Mouse (Mus musculus) midbrain, embryonic 16.5 days (tissue): ENCODE measurements around the gene Susd4. TPM values are rescaled to one million over a fixed set of nuclear protein-coding genes. Genes with fewer than 3 reads are reported as not detected.

Experiments
- ATAC-seq: fragments of 200-750 bp; cut with Nextera tagmentation; 2 replicates; pipeline ENCODE4 v1.8.0; 2017; ENCODE audit warnings: moderate TSS enrichment
- H3K27ac ChIP-seq: fragments of 300-500 bp; sonication (generic); 2 replicates; pipeline ENCODE4 v1.5.1; 2014; ENCODE audit warnings: mild to moderate bottlenecking, low read length, mixed read lengths
- H3K27me3 ChIP-seq: fragments of 300-500 bp; sonication (generic); 2 replicates; pipeline ENCODE4 v1.6.1; 2014; ENCODE audit warnings: low read depth, low read length, mixed read lengths; ENCODE audit not compliant: control insufficient read depth, insufficient read depth
- H3K36me3 ChIP-seq: fragments of 300-500 bp; sonication (generic); 2 replicates; pipeline ENCODE4 v1.6.1; 2014; ENCODE audit warnings: mild to moderate bottlenecking, low read length, moderate library complexity, mixed read lengths; ENCODE audit not compliant: control insufficient read depth, insufficient read depth
- H3K4me1 ChIP-seq: fragments of 300-500 bp; sonication (generic); 2 replicates; pipeline ENCODE4 v1.6.1; 2014; ENCODE audit warnings: mild to moderate bottlenecking, low read length, mixed read lengths; ENCODE audit not compliant: control insufficient read depth, insufficient read depth
- H3K4me2 ChIP-seq: fragments of 300-500 bp; sonication (generic); 2 replicates; pipeline ENCODE4 v1.6.1; 2014; ENCODE audit warnings: mild to moderate bottlenecking, low read length, mixed read lengths
- H3K4me3 ChIP-seq: fragments of 300-500 bp; sonication (generic); 2 replicates; pipeline ENCODE4 v1.5.1; 2014; ENCODE audit warnings: low read depth, mild to moderate bottlenecking, low read length, moderate library complexity, mixed read lengths
- H3K9ac ChIP-seq: fragments of 300-500 bp; sonication (generic); 2 replicates; pipeline ENCODE4 v1.6.1; 2014; ENCODE audit warnings: low read depth, low read length, mixed read lengths
- H3K9me3 ChIP-seq: fragments of 300-500 bp; sonication (generic); replicated peaks from 2 replicates; pipeline ENCODE4 v1.6.1; 2014; ENCODE audit warnings: mild to moderate bottlenecking, low read length, mixed read lengths; ENCODE audit not compliant: control insufficient read depth, poor library complexity, severe bottlenecking
- WGBS: fragments of 180-500 bp; shearing (Covaris S2); extraction: QIAGEN DNeasy Blood & Tissue Kit; methylation state at CpG from one replicate; pipeline ENCODE4 v1.1.7; 2014; 5-methylcytosine and 5-hydroxymethylcytosine counted together
- polyA plus RNA-seq: library from polyadenylated mRNA; unstranded; fragments of >200 nt; fragmentation: Nextera tagmentation; extraction: Ambion mirVana; gene quantifications from 2 replicates; pipeline ENCODE4 v1.2.1, GENCODE M21; 2015

The Susd4 gene
- polyA plus RNA-seq, 1 experiment from 2014 or later: 89.4 TPM

- WGBS: 19% methylated on average over 14 of the region's 14 CpGs
- no peak overlapping the region for H3K9ac ChIP-seq
- peaks cover 3% of the 10 kb centered on the region; the same call in 1 of the 2 replicates for H3K4me1 ChIP-seq
- H3K36me3 ChIP-seq: no peaks in the 10 kb centered on the region
- no peak overlapping the region for H3K27ac ChIP-seq
- H3K4me3 ChIP-seq: no peak overlapping the region
- H3K9me3 ChIP-seq: no peaks in the 10 kb centered on the region; the same call in 1 of the 2 replicates
- no peaks in the 10 kb centered on the region for H3K27me3 ChIP-seq
- ATAC-seq: peak; percentile 54
- 0 out of 2 replicates have a peak overlapping the region, but pooled peaks have one; percentile 3 for H3K4me2 ChIP-seq
These were observed 144.7 kb downstream of the Susd4 start for GRCm38 (mm10) chr1:182908050-182909036.

- H3K4me2 ChIP-seq: no peak overlapping the region
- H3K4me3 ChIP-seq: no peak overlapping the region
- ATAC-seq: no peak
- H3K4me1 ChIP-seq: peaks cover 3% of the 10 kb centered on the region; the same call in 1 of the 2 replicates
- H3K9ac ChIP-seq: no peak overlapping the region
- H3K36me3 ChIP-seq: no peaks in the 10 kb centered on the region
- H3K27ac ChIP-seq: no peak overlapping the region
- H3K27me3 ChIP-seq: no peaks in the 10 kb centered on the region
- WGBS: 47% methylated on average over 3 of the region's 3 CpGs
- no peaks in the 10 kb centered on the region; the same call in 1 of the 2 replicates for H3K9me3 ChIP-seq
These were observed 145.4 kb downstream of the Susd4 start for GRCm38 (mm10) chr1:182909066-182909465.

- WGBS: 83% methylated on average over 5 of the region's 5 CpGs
- Histone ChIP-seq H3K27ac (no peak overlapping the region), H3K27me3 (no peaks in the 10 kb centered on the region), H3K9me3 (no peaks in the 10 kb centered on the region; the same call in 1 of the 2 replicates), H3K4me3 (no peak overlapping the region), H3K4me1 (peaks cover 3% of the 10 kb centered on the region; the same call in 1 of the 2 replicates), H3K36me3 (no peaks in the 10 kb centered on the region), H3K4me2 (no peak overlapping the region), H3K9ac (no peak overlapping the region)
- ATAC-seq: no peak
These were observed 145.9 kb downstream of the Susd4 start for GRCm38 (mm10) chr1:182909596-182909995.

GRCm38 (mm10) chr1:182912591-182912990 lies 148.9 kb downstream of the Susd4 start:
- Histone ChIP-seq H3K4me1 (peaks cover 3% of the 10 kb centered on the region; the same call in 1 of the 2 replicates), H3K9me3 (no peaks in the 10 kb centered on the region; the same call in 1 of the 2 replicates), H3K9ac (no peak overlapping the region), H3K36me3 (no peaks in the 10 kb centered on the region), H3K4me3 (no peak overlapping the region), H3K27ac (no peak overlapping the region), H3K27me3 (no peaks in the 10 kb centered on the region), H3K4me2 (no peak overlapping the region)
- ATAC-seq: no peak
- WGBS: 49% methylated on average over 2 of the region's 2 CpGs

- no peak for ATAC-seq
- Histone ChIP-seq H3K27ac (no peak overlapping the region), H3K4me1 (peaks cover 9% of the 10 kb centered on the region), H3K27me3 (no peaks in the 10 kb centered on the region), H3K4me3 (no peak overlapping the region), H3K4me2 (no peak overlapping the region), H3K9me3 (no peaks in the 10 kb centered on the region; the same call in 1 of the 2 replicates), H3K9ac (no peak overlapping the region), H3K36me3 (no peaks in the 10 kb centered on the region)
- 80% methylated on average over 4 of the region's 4 CpGs for WGBS
These were observed 150.7 kb downstream of the Susd4 start for GRCm38 (mm10) chr1:182914121-182914908.

GRCm38 (mm10) chr1:182916166-182916565 lies 152.5 kb downstream of the Susd4 start:
- 95% methylated on average over 5 of the region's 5 CpGs for WGBS
- no peaks in the 10 kb centered on the region; the same call in 1 of the 2 replicates for H3K9me3 ChIP-seq
- H3K36me3 ChIP-seq: no peaks in the 10 kb centered on the region
- no peak overlapping the region for H3K4me2 ChIP-seq
- no peak overlapping the region for H3K4me3 ChIP-seq
- H3K27ac ChIP-seq: no peak overlapping the region
- H3K9ac ChIP-seq: no peak overlapping the region
- H3K27me3 ChIP-seq: no peaks in the 10 kb centered on the region
- peaks cover 11% of the 10 kb centered on the region for H3K4me1 ChIP-seq
- ATAC-seq: no peak

- Histone ChIP-seq H3K4me1 (peaks cover 15% of the 10 kb centered on the region), H3K27me3 (no peaks in the 10 kb centered on the region), H3K4me3 (no peak overlapping the region), H3K9ac (peak overlapping the region; percentile 8; the same call in 1 of the 2 replicates), H3K9me3 (no peaks in the 10 kb centered on the region), H3K27ac (peak overlapping the region; percentile 61), H3K36me3 (no peaks in the 10 kb centered on the region), H3K4me2 (no peak overlapping the region)
- peak; percentile 72 for ATAC-seq
- WGBS: 26% methylated on average over 8 of the region's 8 CpGs
These were observed 155.2 kb downstream of the Susd4 start for GRCm38 (mm10) chr1:182918718-182919346.

- Histone ChIP-seq H3K4me1 (peaks cover 15% of the 10 kb centered on the region), H3K4me3 (no peak overlapping the region), H3K9ac (no peak overlapping the region), H3K27me3 (no peaks in the 10 kb centered on the region), H3K27ac (peak overlapping the region; percentile 52; the same call in 1 of the 2 replicates), H3K9me3 (no peaks in the 10 kb centered on the region), H3K4me2 (no peak overlapping the region), H3K36me3 (no peaks in the 10 kb centered on the region)
- 46% methylated on average over 4 of the region's 4 CpGs for WGBS
- no peak for ATAC-seq
These were observed 159.2 kb downstream of the Susd4 start for GRCm38 (mm10) chr1:182922824-182923223.
